Mouse (Mus musculus) neural tube, embryonic 15.5 days (tissue): ENCODE measurements around the gene Sema6c. TPM values are rescaled to one million over a fixed set of nuclear protein-coding genes. Genes with fewer than 3 reads are reported as not detected.
"Not testable (repeated sequence)": the region's sequence is repeated elsewhere in the genome, so short reads cannot be mapped to it uniquely, and the experiment has no call there.

ENCODE experiments used
- ATAC-seq: fragments of 200-750 bp; cut with Nextera tagmentation; 2 replicates; pipeline ENCODE4 v1.8.0; 2017; ENCODE audit warnings: mild to moderate bottlenecking, moderate TSS enrichment, moderate library complexity; ENCODE audit not compliant: low FRiP score
- H3K27ac ChIP-seq: fragments of 300-500 bp; sonication (generic); replicated peaks from 2 replicates; pipeline ENCODE4 v1.5.1; 2015; ENCODE audit warnings: mild to moderate bottlenecking, inconsistent platforms
- H3K27me3 ChIP-seq: fragments of 300-500 bp; sonication (generic); replicated peaks from 2 replicates; pipeline ENCODE4 v1.6.1; 2015; ENCODE audit warnings: inconsistent platforms
- H3K36me3 ChIP-seq: fragments of 300-500 bp; sonication (generic); 2 replicates; pipeline ENCODE4 v1.6.1; 2015; ENCODE audit warnings: inconsistent platforms
- H3K4me1 ChIP-seq: fragments of 300-500 bp; sonication (generic); 2 replicates; pipeline ENCODE4 v1.6.1; 2015; ENCODE audit warnings: inconsistent platforms
- H3K4me2 ChIP-seq: fragments of 300-500 bp; sonication (generic); 2 replicates; pipeline ENCODE4 v1.6.1; 2015; ENCODE audit warnings: inconsistent platforms, mild to moderate bottlenecking, moderate library complexity
- H3K4me3 ChIP-seq: fragments of 300-500 bp; sonication (generic); replicated peaks from 2 replicates; pipeline ENCODE4 v1.5.1; 2015; ENCODE audit warnings: mild to moderate bottlenecking, inconsistent platforms
- H3K9ac ChIP-seq: fragments of 300-500 bp; sonication (generic); replicated peaks from 2 replicates; pipeline ENCODE4 v1.6.1; 2015; ENCODE audit warnings: mild to moderate bottlenecking, inconsistent platforms
- H3K9me3 ChIP-seq: fragments of 300-500 bp; sonication (generic); replicated peaks from 2 replicates; pipeline ENCODE4 v1.6.1; 2016; ENCODE audit warnings: inconsistent platforms
- WGBS: fragments of 180-500 bp; shearing (Covaris S2); methylation state at CpG from one replicate; pipeline ENCODE4 v1.1.7; 2015; ENCODE audit warnings: mixed read lengths; 5-methylcytosine and 5-hydroxymethylcytosine counted together
- polyA plus RNA-seq: library from polyadenylated mRNA; unstranded; fragments of >200 nt; fragmentation: Nextera tagmentation; extraction: Ambion mirVana; gene quantifications from 2 replicates; pipeline ENCODE4 v1.2.1, GENCODE M21; 2015

Gene Sema6c
- 17.7 and 24.4 TPM in 2 replicates for polyA plus RNA-seq

GRCm38 (mm10) chr3:95159987-95160963, at the start of gene Sema6c:
TSS of gene Sema6c (plus strand) at chr3:95160457.
- peak within 1 kb of the TSS; percentile 84 for H3K27ac ChIP-seq
- WGBS = under 1% methylated on average over 64 of the region's 66 CpGs
- H3K9ac ChIP-seq = peak within 1 kb of the TSS; percentile 59
- H3K9me3 ChIP-seq = no peaks in the 10 kb centered on the region
- H3K27me3 ChIP-seq = no peaks in the 10 kb centered on the region
- H3K4me2 ChIP-seq = peak within 1 kb of the TSS; percentile 69
- H3K36me3 ChIP-seq = peaks cover 8% of the 10 kb centered on the region
- H3K4me1 ChIP-seq = peaks cover 42% of the 10 kb centered on the region
- peak within 1 kb of the TSS; percentile 69 for H3K4me3 ChIP-seq
- ATAC-seq = peak; percentile 97

- peak within 1 kb of the TSS; percentile 95 for H3K27ac ChIP-seq
- H3K27me3 ChIP-seq = no peaks in the 10 kb centered on the region
- peak within 1 kb of the TSS; percentile 87 for H3K4me3 ChIP-seq
- H3K9me3 ChIP-seq = no peaks in the 10 kb centered on the region
- WGBS = under 1% methylated on average over 53 of the region's 54 CpGs
- peak within 1 kb of the TSS; percentile 58 for H3K4me2 ChIP-seq
- peak; percentile 82 for ATAC-seq
- H3K4me1 ChIP-seq = peaks cover 20% of the 10 kb centered on the region
- H3K36me3 ChIP-seq = peaks cover 12% of the 10 kb centered on the region
- peak within 1 kb of the TSS; percentile 74 for H3K9ac ChIP-seq
These were observed 49.1 kb upstream of the Sema6c start, which contains the start of gene Vps72 for GRCm38 (mm10) chr3:95110911-95111726. TSS of gene Vps72 (plus strand) at chr3:95111022.

- Histone ChIP-seq H3K4me2 (peak overlapping the region; percentile 58), H3K4me3 (no peak overlapping the region), H3K4me1 (peaks cover 20% of the 10 kb centered on the region), H3K27me3 (no peaks in the 10 kb centered on the region), H3K9me3 (no peaks in the 10 kb centered on the region), H3K9ac (no peak overlapping the region; the same call in 1 of the 2 replicates), H3K36me3 (peaks cover 19% of the 10 kb centered on the region), H3K27ac (no peak overlapping the region)
- 93% methylated on average over 1 of the region's 1 CpGs for WGBS
- ATAC-seq = no peak
These were observed 47.5 kb upstream of the Sema6c start for GRCm38 (mm10) chr3:95112760-95113159.

- no peak overlapping the region for H3K9ac ChIP-seq
- no peak overlapping the region for H3K4me2 ChIP-seq
- peaks cover 6% of the 10 kb centered on the region for H3K4me1 ChIP-seq
- no peaks in the 10 kb centered on the region for H3K27me3 ChIP-seq
- H3K27ac ChIP-seq = no peak overlapping the region
- no peak overlapping the region for H3K4me3 ChIP-seq
- peaks cover 64% of the 10 kb centered on the region for H3K36me3 ChIP-seq
- no peak for ATAC-seq
- 66% methylated on average over 2 of the region's 2 CpGs for WGBS
- no peaks in the 10 kb centered on the region for H3K9me3 ChIP-seq
These were observed 42.5 kb upstream of the Sema6c start for GRCm38 (mm10) chr3:95117751-95118150.

GRCm38 (mm10) chr3:95121580-95121979, 38.7 kb upstream of the Sema6c start:
- H3K4me1 ChIP-seq = peaks cover 11% of the 10 kb centered on the region
- H3K27me3 ChIP-seq = no peaks in the 10 kb centered on the region
- H3K9me3 ChIP-seq = no peaks in the 10 kb centered on the region
- H3K36me3 ChIP-seq = peaks cover 56% of the 10 kb centered on the region
- WGBS = 85% methylated on average over 6 of the region's 6 CpGs
- ATAC-seq = no peak
- no peak overlapping the region for H3K4me2 ChIP-seq
- H3K27ac ChIP-seq = no peak overlapping the region
- no peak overlapping the region for H3K4me3 ChIP-seq
- H3K9ac ChIP-seq = no peak overlapping the region

- no peak for ATAC-seq
- H3K4me1 ChIP-seq = peaks cover 12% of the 10 kb centered on the region
- no peak within 1 kb of the TSS for H3K9ac ChIP-seq
- H3K4me2 ChIP-seq = no peak within 1 kb of the TSS
- peaks cover 41% of the 10 kb centered on the region for H3K36me3 ChIP-seq
- no peaks in the 10 kb centered on the region for H3K27me3 ChIP-seq
- H3K4me3 ChIP-seq = no peak within 1 kb of the TSS
- WGBS = 59% methylated on average over 6 of the region's 6 CpGs
- H3K9me3 ChIP-seq = no peaks in the 10 kb centered on the region
- peak within 1 kb of the TSS; percentile 60 for H3K27ac ChIP-seq
These were observed 36.0 kb upstream of the Sema6c start, which contains the start of gene Tmod4 for GRCm38 (mm10) chr3:95124246-95124645. TSS of gene Tmod4 (plus strand) at chr3:95124476.

GRCm38 (mm10) chr3:95124972-95125371, 35.3 kb upstream of the Sema6c start:
- Histone ChIP-seq H3K27ac (peak overlapping the region; percentile 60), H3K4me1 (peaks cover 17% of the 10 kb centered on the region), H3K36me3 (peaks cover 40% of the 10 kb centered on the region), H3K4me2 (no peak overlapping the region), H3K27me3 (no peaks in the 10 kb centered on the region), H3K4me3 (no peak overlapping the region), H3K9me3 (no peaks in the 10 kb centered on the region), H3K9ac (no peak overlapping the region)
- ATAC-seq = peak; percentile 60; the same call in 1 of the 2 replicates
- 37% methylated on average over 5 of the region's 5 CpGs for WGBS

GRCm38 (mm10) chr3:95129226-95129651, 31.0 kb upstream of the Sema6c start:
- Histone ChIP-seq H3K4me3 (no peak overlapping the region), H3K9me3 (no peaks in the 10 kb centered on the region), H3K4me1 (peaks cover 25% of the 10 kb centered on the region), H3K36me3 (peaks cover 20% of the 10 kb centered on the region; the same call in 1 of the 2 replicates), H3K27ac (no peak overlapping the region), H3K27me3 (no peaks in the 10 kb centered on the region), H3K4me2 (no peak overlapping the region), H3K9ac (no peak overlapping the region)
- ATAC-seq = no peak
- WGBS = 9% methylated on average over 6 of the region's 6 CpGs

GRCm38 (mm10) chr3:95130081-95130480, 30.2 kb upstream of the Sema6c start:
- H3K9me3 ChIP-seq = no peaks in the 10 kb centered on the region
- WGBS = 80% methylated on average over 5 of the region's 5 CpGs
- H3K9ac ChIP-seq = no peak overlapping the region
- H3K4me3 ChIP-seq = no peak overlapping the region
- H3K27me3 ChIP-seq = no peaks in the 10 kb centered on the region
- ATAC-seq = no peak
- no peak overlapping the region for H3K27ac ChIP-seq
- peaks cover 20% of the 10 kb centered on the region; the same call in 1 of the 2 replicates for H3K36me3 ChIP-seq
- no peak overlapping the region for H3K4me2 ChIP-seq
- H3K4me1 ChIP-seq = peaks cover 21% of the 10 kb centered on the region

- H3K9me3 ChIP-seq, H3K27me3 ChIP-seq, ATAC-seq, H3K4me3 ChIP-seq, H3K9ac ChIP-seq, H3K4me2 ChIP-seq, H3K27ac ChIP-seq: not testable (repeated sequence)
- H3K36me3 ChIP-seq = peaks cover 20% of the 10 kb centered on the region; the same call in 1 of the 2 replicates
- 89% methylated on average over 2 of the region's 2 CpGs for WGBS
- H3K4me1 ChIP-seq = peaks cover 37% of the 10 kb centered on the region
These were observed 27.9 kb upstream of the Sema6c start for GRCm38 (mm10) chr3:95132389-95132788.

GRCm38 (mm10) chr3:95133176-95133575, 27.1 kb upstream of the Sema6c start:
- peaks cover 24% of the 10 kb centered on the region for H3K36me3 ChIP-seq
- WGBS = 59% methylated on average over 11 of the region's 11 CpGs
- H3K9me3 ChIP-seq = no peaks in the 10 kb centered on the region
- peaks cover 37% of the 10 kb centered on the region for H3K4me1 ChIP-seq
- peak overlapping the region; percentile 87 for H3K27ac ChIP-seq
- H3K27me3 ChIP-seq = no peaks in the 10 kb centered on the region
- peak overlapping the region; percentile 78 for H3K9ac ChIP-seq
- ATAC-seq = peak; percentile 13; the same call in 1 of the 2 replicates
- H3K4me2 ChIP-seq = peak overlapping the region; percentile 88
- H3K4me3 ChIP-seq = peak overlapping the region; percentile 71
